Mouse (Mus musculus) heart, postnatal 4 days (tissue): ENCODE data around the gene Zfp663. TPM values are rescaled to one million over a fixed set of nuclear protein-coding genes. Genes with fewer than 3 reads are reported as not detected.

Experiments used
- DNase-seq: peaks from one replicate; pipeline ENCODE4 v3.0.0; 2021
- total RNA-seq, 2 experiments: library from RNA; stranded (reverse); gene quantifications; 2 replicates each; pipeline ENCODE4 v1.2.3; 2021

The Zfp663 gene
- total RNA-seq, 2 experiments from 2014 or later: not detected

GRCm38 (mm10) chr2:165319503-165319902, 49.0 kb downstream of the Zfp663 start:
- no peak for DNase-seq

DNA sequence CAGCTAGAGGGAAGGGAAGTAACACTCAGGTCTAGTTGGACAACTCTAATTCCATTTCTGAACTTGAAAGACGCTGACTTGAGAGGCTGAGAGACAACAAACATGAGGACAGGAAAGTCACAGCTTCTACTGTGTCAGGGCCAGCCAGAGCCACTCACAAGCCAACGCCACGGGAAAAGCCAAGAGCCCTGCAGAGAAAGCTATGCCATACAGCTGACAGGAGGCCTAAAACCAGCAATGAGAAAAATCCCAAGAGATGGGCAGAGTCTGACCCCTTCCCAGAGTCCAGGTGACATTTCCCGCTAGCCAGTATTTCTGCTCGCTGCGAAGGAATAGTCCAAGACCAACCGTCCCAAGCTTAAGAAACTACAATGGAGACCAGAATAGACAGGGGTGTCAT, 49.6 kb downstream of the Zfp663 start:
- no peak for DNase-seq

DNA sequence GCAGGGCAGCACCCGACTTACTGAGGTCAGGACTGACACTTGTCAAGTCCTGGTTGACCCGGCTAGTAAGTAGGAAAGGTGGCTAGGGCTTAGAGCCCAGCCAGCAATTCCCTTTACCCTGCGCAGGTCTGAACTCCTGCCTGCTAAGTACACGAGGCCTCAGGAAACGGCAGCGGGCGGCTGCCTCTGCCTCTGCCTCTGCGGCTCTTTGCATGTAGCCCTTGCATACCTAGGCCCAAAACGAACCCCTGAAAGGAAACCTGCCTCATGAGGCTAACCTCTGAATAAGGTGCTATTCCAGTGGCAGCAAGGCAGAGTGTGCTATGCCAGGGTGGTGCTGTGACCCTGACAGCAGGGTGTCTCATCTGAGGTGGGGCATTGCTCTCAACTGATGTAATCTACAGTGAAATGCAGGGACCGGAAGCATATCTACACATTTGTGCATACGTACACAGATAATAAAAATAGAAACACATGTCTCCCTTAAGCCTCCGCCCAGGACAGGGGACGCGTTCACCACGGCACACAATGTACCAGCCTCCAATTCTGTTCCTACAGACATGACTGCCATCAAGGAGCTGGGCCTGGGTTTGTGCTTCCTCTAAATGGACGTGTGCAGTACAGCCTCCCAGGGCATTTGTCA, 50.8 kb downstream of the Zfp663 start:
- DNase-seq: no peak

- DNase-seq: peak; percentile 55
These were observed 51.6 kb downstream of the Zfp663 start for GRCm38 (mm10) chr2:165316837-165317473.

DNA sequence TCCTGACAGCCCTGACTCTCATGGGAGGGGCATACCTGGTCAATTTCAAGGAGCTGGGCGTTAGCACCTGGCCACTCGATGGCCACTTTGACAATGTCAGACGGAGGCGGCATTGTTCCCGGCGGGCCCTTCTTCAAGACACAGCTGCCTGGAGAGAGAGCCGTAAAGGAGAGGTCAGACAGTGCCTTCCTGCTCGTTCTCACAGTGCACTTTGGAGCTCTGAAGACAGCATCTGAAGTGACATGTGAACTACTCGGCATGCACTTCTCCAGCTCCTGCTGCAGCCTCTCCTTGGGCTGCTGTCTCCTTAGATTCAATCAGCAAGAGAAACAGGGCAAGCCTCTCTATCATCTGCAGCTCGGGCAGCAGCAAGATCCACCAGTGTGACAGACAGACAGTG, 52.3 kb downstream of the Zfp663 start:
- no peak for DNase-seq

- DNase-seq: no peak
These were observed 54.3 kb downstream of the Zfp663 start for GRCm38 (mm10) chr2:165314197-165314596.

- no peak for DNase-seq
These were observed 56.1 kb downstream of the Zfp663 start for GRCm38 (mm10) chr2:165312381-165312780.

- no peak for DNase-seq
These were observed 57.0 kb downstream of the Zfp663 start for GRCm38 (mm10) chr2:165311577-165311976.

GRCm38 (mm10) chr2:165310818-165311425, 57.6 kb downstream of the Zfp663 start:
- DNase-seq: no peak

GRCm38 (mm10) chr2:165307801-165308200, 60.7 kb downstream of the Zfp663 start:
- DNase-seq: no peak

- DNase-seq: no peak
These were observed 63.1 kb downstream of the Zfp663 start for GRCm38 (mm10) chr2:165305438-165305837.

DNA sequence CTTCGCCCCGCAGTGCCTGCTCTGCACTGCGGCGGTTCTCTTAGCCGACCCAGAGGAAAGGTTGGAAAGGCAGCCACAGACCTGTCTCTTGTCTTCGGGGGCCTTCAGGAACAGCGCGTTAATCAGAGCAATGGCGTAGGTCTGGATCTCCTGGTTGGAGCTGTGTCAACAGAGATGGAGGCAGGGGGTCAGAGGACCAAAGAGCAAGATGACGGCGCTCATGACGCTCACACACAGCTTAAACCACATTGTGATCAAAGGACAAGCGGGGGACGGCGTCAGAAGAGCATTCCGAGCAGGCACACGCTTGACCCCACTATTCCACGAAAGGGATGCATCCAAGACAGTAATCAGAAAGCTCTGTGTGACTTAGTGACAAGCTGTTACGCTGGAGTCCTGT, 63.7 kb downstream of the Zfp663 start:
- DNase-seq: no peak

GRCm38 (mm10) chr2:165303354-165304012, 65.0 kb downstream of the Zfp663 start:
- DNase-seq: no peak

DNA sequence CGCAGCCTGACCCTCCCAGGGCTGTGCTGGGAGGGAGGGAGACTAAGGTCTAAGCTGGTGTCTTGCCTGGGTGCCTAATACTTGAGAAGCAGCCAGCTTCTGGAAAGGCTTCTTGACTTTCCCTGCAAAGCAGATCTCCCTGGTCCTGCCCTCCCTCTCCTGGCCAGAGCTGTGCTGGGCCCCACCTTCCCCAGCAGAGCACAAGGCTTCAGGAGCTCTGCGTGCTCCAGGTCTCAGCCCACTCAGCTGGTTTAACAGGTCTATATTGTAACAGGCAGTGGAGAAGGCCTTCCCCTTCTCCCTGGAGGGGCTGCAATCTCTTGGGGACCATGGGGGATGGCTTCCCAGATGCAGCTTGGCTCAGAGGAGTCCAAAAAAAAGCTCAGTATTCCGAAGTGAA, 67.1 kb downstream of the Zfp663 start:
- no peak for DNase-seq

Other genes starting within 250 kb of the Zfp663 start
- under 1 TPM; 0.24 to 0.27 TPM for gene Cdh22, start 133.9 kb downstream of the Zfp663 start, total RNA-seq
- gene Slc35c2, start 80.9 kb downstream of the Zfp663 start, total RNA-seq: 10 to 100 TPM; 18.9 to 20.6 TPM
- 10 to 100 TPM; 29.5 to 35.5 TPM for gene Elmo2, start 42.2 kb downstream of the Zfp663 start, total RNA-seq
- 1 to 10 TPM; 4.0 to 4.6 TPM for gene Zfp334, start 19.5 kb upstream of the Zfp663 start, total RNA-seq
- not detected for gene Ocstamp, start 31.7 kb upstream of the Zfp663 start, total RNA-seq
- gene Slc13a3, start 104.5 kb upstream of the Zfp663 start, total RNA-seq: under 1 TPM in 1 of 2 experiments, not detected in 1; 0.10 TPM
- 10 to 100 TPM; 10.4 to 12.2 TPM for gene Trp53rka, start 124.6 kb upstream of the Zfp663 start, total RNA-seq
- 1 to 10 TPM; 4.8 to 5.1 TPM for gene Slc2a10, start 135.1 kb upstream of the Zfp663 start, total RNA-seq
- gene Eya2, start 226.3 kb upstream of the Zfp663 start, total RNA-seq: 1 to 10 TPM; 1.5 to 2.7 TPM